Mouse (Mus musculus) hindbrain, embryonic 11.5 days (tissue): ENCODE data around the gene Gm33543. TPM values are rescaled to one million over a fixed set of nuclear protein-coding genes. Genes with fewer than 3 reads are reported as not detected.

Source experiments
- ATAC-seq: fragments of 200-750 bp; cut with Nextera tagmentation; 2 replicates; pipeline ENCODE4 v1.8.0; 2017; ENCODE audit warnings: mild to moderate bottlenecking, moderate TSS enrichment, moderate library complexity; ENCODE audit not compliant: low FRiP score
- DNase-seq: peaks from one replicate; pipeline ENCODE4 v3.0.0-alpha.2; 2015; ENCODE audit warnings: low spot score
- H3K27ac ChIP-seq: fragments of 300-500 bp; sonication (generic); 2 replicates; pipeline ENCODE4 v1.5.1; 2014; ENCODE audit warnings: mild to moderate bottlenecking, low read depth, low read length
- H3K27me3 ChIP-seq: fragments of 300-500 bp; sonication (generic); 2 replicates; pipeline ENCODE4 v1.6.1; 2014; ENCODE audit warnings: mild to moderate bottlenecking, low read length, moderate library complexity, mixed read lengths; ENCODE audit not compliant: control insufficient read depth, insufficient read depth
- H3K36me3 ChIP-seq: fragments of 300-500 bp; sonication (generic); 2 replicates; pipeline ENCODE4 v1.6.1; 2014; ENCODE audit warnings: mild to moderate bottlenecking, low read length, moderate library complexity, mixed read lengths; ENCODE audit not compliant: control insufficient read depth, insufficient read depth
- H3K4me1 ChIP-seq: fragments of 300-500 bp; sonication (generic); replicated peaks from 2 replicates; pipeline ENCODE4 v1.6.1; 2014; ENCODE audit warnings: low read length, mixed read lengths; ENCODE audit not compliant: control insufficient read depth, insufficient read depth
- H3K4me2 ChIP-seq: fragments of 300-500 bp; sonication (generic); replicated peaks from 2 replicates; pipeline ENCODE4 v1.6.1; 2014; ENCODE audit warnings: mild to moderate bottlenecking, low read depth, low read length
- H3K4me3 ChIP-seq: fragments of 300-500 bp; sonication (generic); 2 replicates; pipeline ENCODE4 v1.5.1; 2014; ENCODE audit warnings: low read depth, low read length
- H3K9ac ChIP-seq: fragments of 300-500 bp; sonication (generic); 2 replicates; pipeline ENCODE4 v1.6.1; 2014; ENCODE audit warnings: low read depth, low read length
- H3K9me3 ChIP-seq: fragments of 300-500 bp; sonication (generic); 2 replicates; pipeline ENCODE4 v1.6.1; 2016; ENCODE audit warnings: low read length; ENCODE audit not compliant: control insufficient read depth
- WGBS: fragments of 180-500 bp; shearing (Covaris S2); extraction: QIAGEN DNeasy Blood & Tissue Kit; methylation state at CpG from one replicate; pipeline ENCODE4 v1.1.7; 2014; 5-methylcytosine and 5-hydroxymethylcytosine counted together
- polyA plus RNA-seq: library from polyadenylated mRNA; unstranded; fragments of >200 nt; fragmentation: Nextera tagmentation; extraction: Ambion mirVana; gene quantifications from 2 replicates; pipeline ENCODE4 v1.2.1, GENCODE M21; 2014

The Gm33543 gene
- polyA plus RNA-seq, result not detected in 2 replicates

- Histone ChIP-seq H3K9me3 (no peaks in the 10 kb centered on the region), H3K4me3 (no peak within 1 kb of the TSS), H3K36me3 (no peaks in the 10 kb centered on the region), H3K27me3 (no peaks in the 10 kb centered on the region), H3K4me2 (no peak within 1 kb of the TSS), H3K4me1 (no peaks in the 10 kb centered on the region), H3K27ac (no peak within 1 kb of the TSS), H3K9ac (no peak within 1 kb of the TSS)
- no peak for ATAC-seq
- whole genome bisulfite sequencing, result 91% methylated on average over 9 of the region's 9 CpGs
- no peak for DNase-seq
Observed at GRCm38 (mm10) chr10:95842789-95843637, at the start of gene Gm33543. Gm33543 (minus strand) TSS chr10:95842930.

- WGBS, result 82% methylated on average over 9 of the region's 9 CpGs
- H3K36me3 ChIP-seq, result no peaks in the 10 kb centered on the region
- ATAC-seq (no peak), DNase-seq (no peak)
- H3K27me3 ChIP-seq, result no peaks in the 10 kb centered on the region
- no peak overlapping the region for H3K27ac ChIP-seq
- H3K9ac ChIP-seq, result no peak overlapping the region
- no peaks in the 10 kb centered on the region for H3K4me1 ChIP-seq
- no peak overlapping the region for H3K4me2 ChIP-seq
- H3K4me3 ChIP-seq, result no peak overlapping the region
- H3K9me3 ChIP-seq, result no peaks in the 10 kb centered on the region
Observed at GRCm38 (mm10) chr10:95892132-95892531, 49.4 kb upstream of the Gm33543 start.

- Histone ChIP-seq H3K4me2 (no peak overlapping the region), H3K9ac (no peak overlapping the region), H3K4me1 (no peaks in the 10 kb centered on the region), H3K4me3 (no peak overlapping the region), H3K9me3 (no peaks in the 10 kb centered on the region), H3K27ac (no peak overlapping the region), H3K36me3 (no peaks in the 10 kb centered on the region), H3K27me3 (no peaks in the 10 kb centered on the region)
- WGBS, result 74% methylated on average over 7 of the region's 7 CpGs
- no peak for ATAC-seq
- DNase-seq, result no peak
Observed at GRCm38 (mm10) chr10:95891214-95891960, 48.7 kb upstream of the Gm33543 start.

GRCm38 (mm10) chr10:95883761-95884517 lies 41.2 kb upstream of the Gm33543 start:
- 67% methylated on average over 7 of the region's 7 CpGs for WGBS
- ATAC-seq (no peak), DNase-seq (no peak)
- no peaks in the 10 kb centered on the region for H3K9me3 ChIP-seq
- no peak overlapping the region for H3K4me2 ChIP-seq
- H3K27me3 ChIP-seq, result no peaks in the 10 kb centered on the region
- no peaks in the 10 kb centered on the region for H3K36me3 ChIP-seq
- H3K27ac ChIP-seq, result no peak overlapping the region
- H3K4me1 ChIP-seq, result no peaks in the 10 kb centered on the region
- H3K9ac ChIP-seq, result no peak overlapping the region
- no peak overlapping the region for H3K4me3 ChIP-seq

GRCm38 (mm10) chr10:95882036-95882435 lies 39.3 kb upstream of the Gm33543 start:
- no peak overlapping the region for H3K27ac ChIP-seq
- no peaks in the 10 kb centered on the region for H3K36me3 ChIP-seq
- no peaks in the 10 kb centered on the region for H3K4me1 ChIP-seq
- no peaks in the 10 kb centered on the region for H3K9me3 ChIP-seq
- no peaks in the 10 kb centered on the region for H3K27me3 ChIP-seq
- no peak overlapping the region for H3K4me3 ChIP-seq
- ATAC-seq (no peak), DNase-seq (no peak)
- no peak overlapping the region for H3K4me2 ChIP-seq
- 65% methylated on average over 9 of the region's 9 CpGs for WGBS
- H3K9ac ChIP-seq, result no peak overlapping the region

- ATAC-seq (no peak), DNase-seq (no peak)
- H3K27ac ChIP-seq, result no peak overlapping the region
- no peak overlapping the region for H3K4me2 ChIP-seq
- no peaks in the 10 kb centered on the region for H3K36me3 ChIP-seq
- H3K4me1 ChIP-seq, result no peaks in the 10 kb centered on the region
- no peak overlapping the region for H3K9ac ChIP-seq
- 87% methylated on average over 17 of the region's 17 CpGs for WGBS
- no peaks in the 10 kb centered on the region for H3K27me3 ChIP-seq
- no peaks in the 10 kb centered on the region for H3K9me3 ChIP-seq
- no peak overlapping the region for H3K4me3 ChIP-seq
Observed at GRCm38 (mm10) chr10:95879983-95880934, 37.5 kb upstream of the Gm33543 start.

- Histone ChIP-seq H3K4me1 (no peaks in the 10 kb centered on the region), H3K27ac (no peak overlapping the region), H3K9me3 (no peaks in the 10 kb centered on the region), H3K4me3 (no peak overlapping the region), H3K9ac (no peak overlapping the region), H3K36me3 (no peaks in the 10 kb centered on the region), H3K27me3 (no peaks in the 10 kb centered on the region), H3K4me2 (no peak overlapping the region)
- ATAC-seq, result no peak
- no peak for DNase-seq
- 89% methylated on average over 2 of the region's 2 CpGs for WGBS
Observed at GRCm38 (mm10) chr10:95870782-95871181, 28.1 kb upstream of the Gm33543 start.

- ATAC-seq, result no peak
- Histone ChIP-seq H3K4me3 (no peak overlapping the region), H3K27me3 (no peaks in the 10 kb centered on the region), H3K4me1 (no peaks in the 10 kb centered on the region), H3K9me3 (no peaks in the 10 kb centered on the region), H3K36me3 (no peaks in the 10 kb centered on the region), H3K27ac (no peak overlapping the region), H3K4me2 (no peak overlapping the region), H3K9ac (no peak overlapping the region)
- no peak for DNase-seq
- 68% methylated on average over 6 of the region's 6 CpGs for WGBS
Observed at GRCm38 (mm10) chr10:95868348-95868747, 25.6 kb upstream of the Gm33543 start.
